Mouse (Mus musculus) cerebellum, adult 9-11 months (tissue): Measurements from ENCODE around the gene Prtn3.
A peak's percentile ranks its signal among the peaks of the same experiment; 100 is the strongest.
"Not testable (repeated sequence)": the region's sequence is repeated elsewhere in the genome, so short reads cannot be mapped to it uniquely, and the experiment has no call there.

ENCODE experiments used
- DNase-seq: peaks from one replicate; pipeline ENCODE4 v3.0.0; 2022

Gene Prtn3

DNA sequence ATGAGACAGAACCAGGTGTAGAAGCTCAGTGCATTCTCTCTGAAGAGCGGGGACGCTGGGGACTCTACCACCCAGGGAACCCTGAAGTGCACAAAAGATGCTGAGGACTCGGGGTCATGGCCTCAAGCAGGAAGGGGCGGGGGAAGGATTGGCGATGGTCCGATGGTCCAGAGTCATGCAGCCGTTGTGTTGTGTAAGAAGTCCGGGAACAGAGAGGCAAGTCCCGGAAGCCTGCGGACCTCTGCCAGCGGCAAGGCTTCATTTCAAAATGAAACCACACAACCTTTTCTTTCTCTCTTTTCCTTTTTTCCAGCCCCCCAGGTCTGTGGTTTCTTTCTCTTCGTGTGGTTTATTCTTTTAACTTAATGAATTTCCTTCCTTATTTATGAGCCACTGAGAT lies 3.5 kb downstream of the Prtn3 start:
- DNase-seq, result no peak

DNA sequence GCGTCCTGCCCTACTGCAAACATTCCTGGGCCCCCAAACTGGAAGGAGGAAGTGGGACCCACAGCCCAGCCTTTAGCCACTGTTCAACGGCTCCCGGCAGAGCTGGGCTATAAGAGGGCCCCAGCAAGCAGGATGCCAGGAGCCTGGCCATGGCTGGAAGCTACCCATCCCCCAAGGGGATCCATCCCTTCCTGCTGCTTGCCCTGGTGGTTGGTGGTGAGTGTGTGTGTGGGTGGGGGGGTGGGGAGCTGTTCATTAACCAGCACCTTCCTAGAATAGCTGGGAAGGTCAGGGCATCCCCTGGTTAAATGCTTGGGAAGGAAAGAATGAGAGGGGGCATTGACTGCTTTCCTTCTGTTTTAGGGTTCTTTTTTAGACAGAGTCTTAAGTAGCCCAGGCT lies 5.3 kb downstream of the Prtn3 start:
- no peak for DNase-seq

DNA sequence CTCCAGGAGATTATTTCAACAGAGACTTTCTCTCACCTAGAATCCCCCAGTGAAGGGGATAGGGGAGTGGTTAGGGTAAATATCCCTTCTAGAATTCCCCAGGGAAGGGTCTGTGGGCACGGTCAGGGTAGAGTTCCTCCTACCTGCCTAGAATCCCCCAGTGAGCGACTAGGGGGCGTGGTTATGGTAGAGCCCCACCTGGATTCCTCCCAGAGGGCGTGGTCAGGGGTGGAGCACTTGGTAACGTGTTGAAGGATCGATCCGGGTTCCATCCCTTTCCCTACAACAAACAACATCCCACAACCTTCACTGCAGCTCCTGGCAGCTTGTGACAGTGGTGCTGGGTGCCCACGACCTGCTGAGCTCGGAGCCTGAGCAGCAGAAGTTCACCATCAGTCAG lies 6.4 kb downstream of the Prtn3 start:
- DNase-seq, result no peak

DNA sequence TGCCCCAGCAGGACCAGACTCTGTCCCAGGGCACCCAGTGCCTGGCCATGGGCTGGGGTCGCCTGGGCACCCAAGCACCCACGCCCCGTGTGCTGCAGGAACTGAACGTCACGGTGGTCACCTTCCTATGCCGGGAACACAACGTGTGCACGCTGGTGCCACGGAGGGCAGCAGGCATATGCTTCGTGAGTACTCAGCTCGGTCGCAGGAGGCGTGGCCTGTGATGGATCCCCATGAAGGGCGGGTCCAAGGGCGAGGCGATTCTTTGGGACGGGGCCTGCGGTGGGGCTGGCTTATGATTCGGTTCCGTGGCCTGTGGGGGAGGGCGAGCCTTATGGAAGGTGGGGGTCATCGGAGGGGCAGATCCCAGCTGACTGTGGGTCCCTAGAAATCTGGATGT lies 7.7 kb downstream of the Prtn3 start:
- DNase-seq, result no peak

DNA sequence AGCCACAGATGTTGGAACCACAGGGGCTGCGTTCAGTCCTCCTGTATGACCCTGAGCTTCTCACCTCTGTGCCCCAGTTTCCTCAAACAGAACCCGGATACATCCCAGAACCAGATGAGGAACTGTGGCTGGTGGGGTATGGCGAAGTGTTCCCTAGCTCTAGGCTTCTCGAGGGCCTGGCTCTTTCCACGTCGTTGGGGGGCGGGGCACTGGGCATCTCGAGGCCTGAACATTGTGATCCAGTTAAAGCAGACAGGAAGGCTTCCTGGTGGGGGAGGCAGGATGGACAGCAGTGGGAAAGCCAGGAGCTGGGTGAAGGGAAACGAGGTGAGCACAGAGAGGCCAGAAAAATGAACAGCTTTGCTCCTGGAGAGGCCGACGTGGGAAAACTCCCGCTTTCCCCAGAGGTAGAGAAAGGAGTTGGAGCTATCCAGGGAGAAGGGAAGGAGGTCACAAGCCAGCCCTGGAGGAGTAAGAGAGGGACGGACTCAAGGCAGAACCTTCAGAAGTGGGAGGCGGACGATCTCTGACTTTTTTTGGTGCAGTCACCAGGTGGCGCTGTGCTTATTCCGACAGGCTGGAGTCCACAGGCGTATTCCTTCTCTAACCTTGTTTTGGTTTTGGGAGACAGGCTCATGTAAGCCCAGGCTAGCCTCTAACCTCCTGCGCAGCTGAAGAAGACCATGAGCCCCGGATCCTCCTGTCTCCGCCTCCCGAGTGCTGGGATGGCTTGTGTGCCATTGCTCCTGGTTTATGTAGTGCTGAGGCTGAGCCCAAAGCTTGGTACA lies 9.2 kb downstream of the Prtn3 start:
- peak; percentile 83 for DNase-seq

DNA sequence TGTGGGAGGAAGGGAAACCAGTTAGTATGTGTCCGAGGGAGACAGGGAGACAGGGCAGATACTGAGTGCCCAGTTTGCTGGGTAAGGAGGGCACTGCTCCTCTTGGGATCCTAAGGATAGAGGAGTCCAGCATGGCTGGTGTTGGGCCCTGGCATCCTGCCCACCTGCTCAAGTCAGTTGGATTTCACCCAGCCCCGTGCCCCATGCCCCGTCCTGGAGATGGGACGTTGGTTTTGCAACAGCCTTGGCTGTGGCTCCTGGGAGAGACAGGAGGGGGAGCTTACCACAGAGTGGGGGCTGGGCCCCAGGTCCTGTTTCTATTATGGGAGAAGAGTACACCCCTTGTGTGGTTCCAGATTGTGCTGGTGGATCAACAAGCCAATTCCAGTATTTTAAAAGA lies 10.2 kb downstream of the Prtn3 start:
- peak; percentile 55 for DNase-seq

DNA sequence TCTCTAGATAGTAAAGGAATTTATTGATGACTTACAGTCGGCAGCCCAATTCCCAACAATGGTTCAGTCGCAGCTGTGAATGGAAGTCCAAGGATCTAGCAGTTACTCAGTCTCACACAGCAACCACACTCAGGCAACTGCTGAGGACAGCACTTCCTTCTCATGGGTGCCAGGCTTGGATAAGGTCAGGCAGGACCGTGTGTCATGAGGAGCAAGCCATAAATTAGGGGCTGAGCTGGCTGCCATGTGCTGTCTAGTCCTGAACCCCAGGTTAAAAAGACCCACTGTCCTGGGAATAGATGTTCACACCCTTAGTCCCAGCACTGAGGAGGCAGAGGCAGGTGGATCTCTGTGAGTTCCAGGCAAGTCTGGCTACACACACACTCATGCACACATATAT lies 10.7 kb downstream of the Prtn3 start:
- not testable (repeated sequence) for DNase-seq

DNA sequence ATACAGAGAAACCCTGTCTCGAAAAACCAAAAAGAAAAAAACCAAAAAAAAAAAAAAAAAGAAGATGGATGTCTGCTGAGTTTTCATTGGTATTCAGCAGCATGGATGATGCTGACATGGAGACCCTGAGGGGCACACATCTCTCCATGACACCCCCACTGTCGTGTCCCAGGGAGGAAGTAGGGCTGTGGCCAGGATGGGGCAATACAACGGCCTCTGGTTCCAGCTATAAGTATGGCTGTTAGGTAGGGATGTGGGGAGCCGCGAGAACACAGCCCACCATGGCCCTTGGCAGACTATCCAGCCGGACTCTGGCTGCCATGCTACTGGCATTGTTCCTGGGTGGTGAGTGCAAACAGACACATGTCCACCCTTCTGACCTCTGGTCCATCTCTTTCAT lies 11.8 kb downstream of the Prtn3 start, which contains the start of gene Elane:
Gene Elane (plus strand): TSS at position 194 of the 400 bp plus-strand sequence.
- DNase-seq, result no peak

DNA sequence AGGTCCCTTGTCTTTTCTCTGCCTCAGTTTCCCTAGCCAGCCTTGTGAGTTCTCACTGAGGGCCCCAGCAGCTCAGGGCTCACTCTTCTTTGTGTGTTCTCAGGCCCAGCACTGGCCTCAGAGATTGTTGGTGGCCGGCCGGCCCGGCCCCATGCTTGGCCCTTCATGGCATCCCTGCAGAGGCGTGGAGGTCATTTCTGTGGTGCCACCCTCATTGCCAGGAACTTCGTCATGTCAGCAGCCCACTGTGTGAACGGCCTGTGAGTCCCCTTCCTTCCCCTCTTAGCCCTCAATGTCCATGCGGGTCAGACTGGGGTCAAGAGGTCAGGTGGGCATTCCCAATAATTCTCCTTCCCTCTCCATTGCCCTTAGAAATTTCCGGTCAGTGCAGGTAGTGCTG lies 12.3 kb downstream of the Prtn3 start:
- DNase-seq, result no peak

DNA sequence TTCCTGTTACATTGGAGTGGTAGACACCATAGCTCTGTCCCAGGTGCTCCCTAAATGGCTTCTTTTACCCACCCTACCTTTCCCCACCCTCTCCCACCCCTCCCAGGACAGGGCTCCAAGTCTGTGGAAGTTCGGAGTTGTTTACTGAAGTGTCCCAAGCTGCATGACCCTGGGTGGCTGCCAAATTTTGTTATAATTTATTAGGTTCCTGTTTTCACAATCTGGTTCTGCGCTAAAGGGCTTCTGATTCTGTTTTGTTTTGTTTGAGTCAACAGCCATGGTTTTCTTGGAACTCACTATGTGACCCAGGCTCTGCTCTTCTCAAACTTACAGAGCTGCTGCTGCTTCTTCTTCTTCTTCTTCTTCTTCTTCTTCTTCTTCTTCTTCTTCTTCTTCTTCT lies 15.1 kb downstream of the Prtn3 start:
- DNase-seq, result no peak

DNA sequence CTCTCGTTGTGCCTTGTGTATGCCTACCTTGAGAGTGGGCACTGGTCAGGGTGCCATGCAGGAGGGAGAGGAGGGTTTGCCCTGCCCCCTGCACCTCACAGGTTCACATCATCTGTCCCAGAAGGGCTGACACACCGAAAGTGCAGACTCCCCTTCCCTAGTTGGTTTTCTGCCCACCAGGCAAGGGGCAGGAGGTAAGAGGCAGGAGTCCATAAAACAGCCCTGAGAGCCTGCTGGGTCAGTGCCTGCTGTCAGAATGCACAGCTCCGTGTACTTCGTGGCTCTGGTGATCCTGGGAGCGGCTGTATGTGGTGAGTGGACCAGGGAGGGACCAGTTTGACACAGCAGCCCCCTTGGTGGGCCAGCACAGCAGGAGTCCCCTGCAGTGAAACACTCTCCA lies 16.4 kb downstream of the Prtn3 start, which contains the start of gene Cfd:
Gene Cfd (plus strand): TSS at position 184 of the 400 bp plus-strand sequence.
- DNase-seq, result no peak

DNA sequence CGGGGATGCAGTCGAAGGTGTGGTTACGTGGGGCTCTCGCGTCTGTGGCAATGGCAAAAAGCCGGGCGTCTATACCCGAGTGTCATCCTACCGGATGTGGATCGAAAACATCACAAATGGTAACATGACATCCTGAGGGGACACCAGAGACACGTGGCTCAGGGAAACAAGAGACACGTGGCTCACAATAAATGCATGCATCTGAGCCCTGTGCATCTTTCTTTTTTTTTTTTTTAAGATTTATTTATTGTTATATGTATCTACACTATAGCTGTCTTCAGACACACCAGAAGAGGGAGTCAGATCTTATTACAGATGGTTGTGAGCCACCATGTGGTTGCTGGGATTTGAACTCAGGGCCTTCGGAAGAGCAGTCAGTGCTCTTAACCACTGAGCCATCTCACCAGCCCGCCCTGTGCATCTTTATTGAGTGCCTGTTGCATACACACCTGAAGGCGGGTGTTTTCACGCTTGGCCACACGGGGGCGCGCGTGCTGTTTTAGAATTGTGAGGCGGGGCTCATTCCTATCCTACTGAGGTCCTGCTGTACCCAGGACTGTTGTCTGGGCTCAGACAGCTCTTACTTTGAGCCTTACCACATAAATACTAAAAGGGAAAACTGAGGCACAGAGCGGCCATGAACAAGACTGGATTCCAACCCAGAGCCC lies 18.3 kb downstream of the Prtn3 start:
- DNase-seq, result peak; percentile 82

DNA sequence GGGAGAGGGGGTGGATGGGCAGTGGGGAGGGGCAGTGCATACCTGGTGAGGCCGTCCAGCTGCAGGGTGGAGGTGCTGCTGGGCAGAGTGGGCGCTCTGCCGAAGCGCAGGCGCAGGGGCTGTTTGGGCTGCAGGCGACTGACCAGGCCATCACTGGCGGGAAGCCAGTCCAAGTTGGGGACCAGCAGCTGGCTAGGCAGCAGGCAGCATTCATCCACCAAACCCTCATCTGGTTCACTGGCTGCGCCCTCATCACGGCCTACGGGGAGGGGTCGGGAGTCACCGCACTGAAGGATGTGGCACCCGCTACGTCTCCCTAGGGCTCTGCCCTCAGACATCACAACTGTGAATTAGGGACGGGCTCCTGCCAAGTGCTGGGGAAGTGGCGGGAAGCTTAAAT lies 22.0 kb downstream of the Prtn3 start:
- no peak for DNase-seq

DNA sequence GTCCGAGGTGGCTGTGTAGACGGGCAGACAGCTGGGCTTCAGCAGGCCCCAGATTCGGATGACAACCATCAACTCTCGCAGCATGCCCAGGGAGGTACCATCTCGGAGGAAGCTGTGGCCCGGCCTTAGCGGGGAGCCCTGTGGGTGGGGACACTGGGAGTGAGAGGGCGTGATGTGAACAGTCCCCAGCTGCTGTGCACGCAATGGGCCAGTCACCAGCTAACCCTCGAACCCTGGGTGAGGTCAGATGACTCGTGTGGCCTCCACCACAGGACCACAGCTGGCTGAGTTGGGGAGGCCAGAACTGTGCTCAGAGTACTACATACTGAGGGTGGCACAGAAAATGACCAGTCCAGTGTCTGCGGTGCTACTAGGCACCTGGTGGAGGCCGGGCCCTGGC lies 22.5 kb downstream of the Prtn3 start:
- no peak for DNase-seq

DNA sequence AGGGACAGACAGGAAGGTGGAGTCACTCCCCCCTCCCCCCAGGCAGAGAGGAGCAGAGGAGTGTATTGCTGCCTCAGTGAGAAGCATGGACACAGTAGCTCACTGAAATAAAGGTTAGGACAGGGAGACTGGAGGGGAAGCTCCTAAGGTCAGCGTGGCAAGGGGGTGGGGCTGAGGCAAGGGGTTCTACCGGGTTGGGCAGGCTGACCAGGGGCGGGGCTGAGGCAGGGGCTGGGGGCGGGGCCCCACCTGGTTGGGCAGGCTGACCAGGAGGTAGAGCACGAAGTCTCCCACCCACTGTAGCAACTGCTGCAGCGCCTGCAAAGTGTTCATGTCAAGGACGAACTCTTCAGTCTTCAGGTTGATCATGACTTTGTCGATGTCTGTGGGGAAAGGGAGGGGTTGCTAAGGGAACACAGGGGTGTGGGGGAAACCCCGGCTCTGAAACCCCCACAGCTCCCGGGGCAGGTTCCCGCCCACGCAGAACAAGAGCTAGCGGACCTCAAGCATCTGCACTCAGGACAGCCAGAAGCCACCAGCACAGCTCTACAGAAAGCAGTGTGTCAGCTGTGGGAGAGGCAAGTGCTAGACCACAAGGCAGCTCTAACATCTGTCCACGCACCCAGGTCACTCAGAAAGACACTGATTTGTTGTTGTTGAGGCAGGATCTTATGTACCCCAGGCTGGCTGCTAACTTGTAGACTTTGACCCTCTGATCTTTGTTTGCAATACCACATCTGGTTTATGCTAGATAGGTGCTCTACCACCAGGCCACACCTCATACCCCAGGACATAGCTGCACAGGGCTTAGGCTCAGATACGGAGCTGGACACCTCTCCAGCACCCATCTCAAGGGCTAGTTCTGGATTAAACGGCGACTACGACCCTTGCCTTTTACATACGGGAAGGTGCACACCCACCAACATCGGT lies 23.3 kb downstream of the Prtn3 start:
- no peak for DNase-seq

DNA sequence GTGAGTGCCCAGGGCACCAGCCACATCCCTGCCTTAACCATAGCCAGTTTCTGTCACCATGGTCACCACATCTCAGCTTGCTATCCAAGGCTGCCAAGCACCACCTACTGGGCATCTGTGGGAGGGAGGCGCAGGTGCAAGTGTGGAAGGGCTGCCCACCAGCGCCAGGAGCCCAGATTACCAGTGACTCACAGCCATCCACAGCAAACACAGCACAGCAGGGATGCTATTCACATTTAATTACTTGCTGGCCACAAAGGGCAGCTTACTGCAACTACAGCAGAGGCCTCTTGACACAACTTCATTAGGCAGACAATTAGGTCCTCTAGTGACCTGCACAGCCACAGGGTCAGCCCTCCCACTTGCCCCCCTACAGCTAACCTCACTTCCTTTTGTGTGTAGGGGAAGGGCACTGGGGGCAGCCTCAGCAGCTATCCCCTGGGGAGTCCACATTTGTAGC lies 26.7 kb downstream of the Prtn3 start:
- DNase-seq, result no peak

DNA sequence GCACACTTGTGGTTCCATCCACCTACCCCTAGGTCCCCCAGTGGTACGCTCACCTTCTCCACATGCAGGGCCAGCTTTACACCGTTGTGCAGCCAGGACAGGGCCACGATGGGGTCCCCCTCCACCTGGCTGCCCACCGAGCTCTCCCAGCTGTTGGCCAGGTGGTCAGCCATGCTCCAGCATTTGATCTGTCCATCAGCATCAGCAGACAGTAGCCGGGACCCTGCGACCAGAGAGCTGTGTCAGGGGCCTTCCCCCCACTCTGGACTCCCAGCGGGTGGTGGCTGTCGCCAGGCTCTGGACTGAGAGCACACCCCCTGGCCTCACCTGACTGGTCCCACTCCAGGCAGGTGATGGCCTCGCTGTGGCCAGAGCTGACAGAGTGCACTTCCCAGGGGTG lies 32.4 kb downstream of the Prtn3 start:
- DNase-seq, result peak; percentile 68

DNA sequence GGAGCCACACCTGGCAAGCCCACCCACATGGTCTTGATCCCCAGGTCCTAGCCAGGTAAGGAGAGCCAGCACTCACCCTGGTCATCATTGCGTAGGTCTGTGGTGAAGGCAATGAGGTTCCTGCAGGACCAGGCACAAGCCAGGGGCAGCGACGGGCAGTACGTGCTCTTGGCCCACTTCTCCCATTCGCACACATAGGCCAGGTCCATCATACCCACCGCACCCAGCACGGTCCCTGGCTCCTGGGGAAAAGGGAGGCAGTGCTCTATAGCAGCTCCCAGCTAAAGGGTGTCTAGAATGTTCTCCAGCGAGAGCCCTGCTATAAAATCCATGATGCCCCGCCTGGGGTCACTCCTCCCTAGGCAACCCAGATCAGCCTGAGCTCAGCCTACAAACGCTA lies 33.1 kb downstream of the Prtn3 start:
- peak; percentile 62 for DNase-seq

DNA sequence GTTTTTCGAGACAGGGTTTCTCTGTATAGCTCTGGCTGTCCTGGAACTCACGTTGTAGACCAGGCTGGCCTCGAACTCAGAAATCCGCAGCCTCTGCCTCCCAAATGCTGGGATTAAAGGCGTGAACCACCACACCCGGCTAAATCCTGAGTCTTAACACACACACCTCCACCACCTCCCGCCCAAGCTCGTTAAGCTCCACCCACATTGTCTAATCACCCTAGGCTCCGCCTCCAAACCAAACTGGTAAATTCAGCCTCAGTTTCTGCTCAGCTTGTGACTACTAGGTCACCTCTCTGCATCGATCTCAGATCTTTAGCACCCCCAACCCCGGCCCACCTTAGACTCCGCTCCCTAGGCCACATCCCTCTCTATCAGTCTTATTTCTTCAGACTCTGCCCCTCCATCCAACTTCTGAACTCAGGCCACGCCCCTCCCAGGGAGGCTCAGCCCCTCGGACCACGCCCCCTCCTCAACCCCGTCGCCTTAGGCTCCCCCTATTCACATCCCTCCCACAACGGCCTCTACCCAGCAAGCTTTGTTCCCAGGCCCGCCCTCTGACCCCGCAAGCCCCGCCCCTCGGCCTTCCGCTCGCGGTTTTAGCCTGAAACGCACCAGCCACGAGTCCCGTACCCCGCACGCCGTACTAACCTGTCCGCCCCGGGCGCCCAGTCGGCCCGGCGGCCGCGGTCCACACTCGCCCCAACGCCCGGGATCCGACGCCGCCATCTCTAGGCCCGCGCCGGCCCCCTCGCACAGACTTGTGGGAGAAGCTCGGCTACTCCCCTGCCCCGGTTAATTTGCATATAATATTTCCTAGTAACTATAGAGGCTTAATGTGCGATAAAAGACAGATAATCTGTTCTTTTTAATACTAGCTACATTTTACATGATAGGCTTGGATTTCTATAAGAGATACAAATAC lies 34.2 kb downstream of the Prtn3 start, which contains the start of gene Med16:
Gene Med16 (minus strand): TSS at position 757 of the 925 bp plus-strand sequence.
- peak; percentile 98 for DNase-seq

DNA sequence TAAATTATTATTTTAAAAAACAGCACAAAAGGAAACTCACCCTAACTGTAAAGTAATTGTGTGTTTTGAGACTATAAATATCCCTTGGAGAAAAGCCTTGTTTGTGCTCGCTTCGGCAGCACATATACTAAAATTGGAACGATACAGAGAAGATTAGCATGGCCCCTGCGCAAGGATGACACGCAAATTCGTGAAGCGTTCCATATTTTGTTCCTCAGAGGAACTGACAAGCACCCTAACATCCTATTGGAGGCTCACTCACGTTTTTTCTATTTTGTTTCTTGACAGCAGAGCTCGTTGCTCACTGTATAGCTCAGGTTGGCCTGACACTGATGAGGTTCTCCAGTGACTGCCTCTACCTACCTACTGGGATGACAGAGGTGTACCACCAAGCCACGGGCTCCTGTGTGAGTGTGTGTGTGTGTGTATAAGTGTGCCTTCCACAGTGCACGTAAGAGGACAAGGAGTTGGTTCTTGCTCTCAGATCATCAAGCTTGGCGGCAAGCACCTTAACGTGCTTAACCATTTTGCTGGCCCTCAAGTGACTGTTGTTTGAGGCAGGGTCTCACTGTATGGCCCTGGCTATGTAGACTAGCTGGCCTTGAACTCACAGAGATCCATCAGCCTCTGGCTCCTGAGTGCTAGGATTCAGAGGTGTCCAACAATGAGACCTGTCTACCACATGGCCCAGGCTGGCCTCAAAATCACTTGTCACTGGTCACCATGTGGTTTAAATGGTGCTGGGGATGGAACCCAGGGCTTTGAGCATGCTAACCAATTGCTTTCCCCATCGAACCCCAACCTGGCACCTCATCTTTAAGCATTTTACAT lies 35.0 kb downstream of the Prtn3 start:
- peak; percentile 70 for DNase-seq

DNA sequence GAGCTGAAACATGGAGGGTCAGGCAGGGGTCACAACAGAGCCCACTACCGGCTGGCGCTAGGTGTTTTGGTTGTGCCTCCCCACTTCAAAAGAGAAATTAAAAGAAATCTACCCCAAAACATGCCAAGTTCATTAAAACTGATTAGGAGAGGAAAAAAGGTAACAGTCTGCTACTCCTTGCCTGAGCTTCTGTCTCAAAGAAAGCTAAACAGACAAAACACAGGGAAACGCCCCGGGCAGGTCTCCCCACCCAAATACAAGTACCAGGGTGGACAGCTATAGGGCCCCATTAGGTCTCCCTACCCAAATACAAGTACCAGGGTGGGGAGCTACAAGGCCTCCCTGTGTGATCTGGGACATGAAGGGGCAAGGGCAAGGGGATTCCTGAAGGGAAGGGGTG lies 36.3 kb downstream of the Prtn3 start, which contains the start of gene Gm26602:
Gene Gm26602 (plus strand): TSS at position 301 of the 400 bp plus-strand sequence.
- DNase-seq, result peak; percentile 37
